Mouse (Mus musculus): ENCODE measurements around the gene Plxna2. TPM values are rescaled to one million over a fixed set of nuclear protein-coding genes. Genes with fewer than 3 reads are reported as not detected.

Gene Plxna2
- total and polyA plus RNA-seq, 3 experiments: under 0.01 to 0.03 TPM; not detected in 1

- Histone ChIP-seq H3K4me1 (ENCODE audit: control insufficient read depth in 1 of 2, insufficient read depth in 2 of 2, low read length in 2 of 2) (no peaks in the 10 kb centered on the region), H3K9ac (ENCODE audit: control insufficient read depth, low read depth, low read length, poor library complexity, severe bottlenecking) (no peak overlapping the region), H3K79me2 (ENCODE audit: control insufficient read depth, insufficient read depth, low read length, poor library complexity) (no peaks in the 10 kb centered on the region), H3K9me3 (replicated peaks; ENCODE audit: insufficient read depth, low read length) (no peaks in the 10 kb centered on the region), H3K27me3 (ENCODE audit: control insufficient read depth in 1 of 2, insufficient read depth in 2 of 2, low read length in 2 of 2) (no peaks in the 10 kb centered on the region), H3K4me3 (ENCODE audit: control insufficient read depth in 1 of 2, insufficient read depth in 1 of 2, low read depth in 2 of 2, low read length in 2 of 2) (no peak overlapping the region), H3K27ac (ENCODE audit: control insufficient read depth, low read depth, low read length) (no peak overlapping the region), H3K36me3 (ENCODE audit: control insufficient read depth in 1 of 2, insufficient read depth in 2 of 2, low read length in 2 of 2) (no peaks in the 10 kb centered on the region)
- TF ChIP-seq RAD21 (IDR thresholded peaks at IDR 0.05; ENCODE audit: low read depth, low read length) (no peak), MAX (IDR thresholded peaks at IDR 0.05; ENCODE audit: low read length) (no peak), UBTF (IDR thresholded peaks at IDR 0.05; ENCODE audit: borderline replicate concordance, insufficient read depth, low read depth, low read length) (no peak), KAT2A (conservative IDR thresholded peaks at IDR 0.05; ENCODE audit: low read depth, low read length) (no peak), MAZ (IDR thresholded peaks at IDR 0.05; ENCODE audit: low read depth, low read length) (no peak)
- no peak for DNase-seq (ENCODE audit: low read depth, low spot score)
Observed at GRCm38 (mm10) chr1:194588711-194589451, 29.1 kb upstream of the Plxna2 start.

DNA sequence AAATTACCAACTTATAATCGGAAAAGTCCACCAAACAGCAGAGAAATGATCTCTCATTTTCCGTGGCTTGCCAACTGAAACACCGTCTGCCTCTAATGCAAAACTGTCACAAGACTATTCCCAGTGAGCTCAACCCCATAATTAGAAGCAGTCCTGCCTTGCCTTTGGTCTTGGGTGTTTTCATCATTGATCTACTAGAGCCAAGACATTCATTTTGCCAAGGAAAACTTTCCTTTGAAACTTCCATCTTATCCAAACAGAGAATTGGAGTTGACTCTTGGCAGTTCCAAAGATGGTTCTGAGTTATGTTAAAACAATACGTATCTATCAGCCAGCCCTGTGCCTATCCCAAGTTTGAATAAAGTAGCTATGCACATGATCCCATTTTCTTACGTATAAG, 24.9 kb upstream of the Plxna2 start:
- no peak overlapping the region for H3K9ac ChIP-seq (ENCODE audit: control insufficient read depth, low read depth, low read length, poor library complexity, severe bottlenecking)
- no peak overlapping the region for H3K4me3 ChIP-seq (ENCODE audit: control insufficient read depth in 1 of 2, insufficient read depth in 1 of 2, low read depth in 2 of 2, low read length in 2 of 2)
- H3K4me1 ChIP-seq (ENCODE audit: control insufficient read depth in 1 of 2, insufficient read depth in 2 of 2, low read length in 2 of 2): no peaks in the 10 kb centered on the region
- no peak overlapping the region for H3K27ac ChIP-seq (ENCODE audit: control insufficient read depth, low read depth, low read length)
- H3K36me3 ChIP-seq (ENCODE audit: control insufficient read depth in 1 of 2, insufficient read depth in 2 of 2, low read length in 2 of 2): no peaks in the 10 kb centered on the region
- no peaks in the 10 kb centered on the region for H3K9me3 ChIP-seq (replicated peaks; ENCODE audit: insufficient read depth, low read length)
- no peaks in the 10 kb centered on the region for H3K27me3 ChIP-seq (ENCODE audit: control insufficient read depth in 1 of 2, insufficient read depth in 2 of 2, low read length in 2 of 2)
- DNase-seq (ENCODE audit: low read depth, low spot score): no peak
- H3K79me2 ChIP-seq (ENCODE audit: control insufficient read depth, insufficient read depth, low read length, poor library complexity): no peaks in the 10 kb centered on the region
- TF ChIP-seq TBP (IDR thresholded peaks at IDR 0.05; ENCODE audit: low read depth, low read length) (no peak), MXI1 (IDR thresholded peaks at IDR 0.05; ENCODE audit: low read depth, low read length) (no peak), POLR2AphosphoS2 (IDR thresholded peaks at IDR 0.05; ENCODE audit: low read length) (no peak), ZC3H11A (IDR thresholded peaks at IDR 0.05; ENCODE audit: low read depth, low read length) (no peak), MAFK (IDR thresholded peaks at IDR 0.05; ENCODE audit: borderline replicate concordance, low read depth, low read length) (no peak), UBTF (IDR thresholded peaks at IDR 0.05; ENCODE audit: borderline replicate concordance, insufficient read depth, low read depth, low read length) (no peak), HCFC1 (IDR thresholded peaks at IDR 0.05; ENCODE audit: low read depth, low read length) (no peak), TCF12 (IDR thresholded peaks at IDR 0.05; ENCODE audit: low read depth, low read length) (no peak), MAX (IDR thresholded peaks at IDR 0.05; ENCODE audit: low read length) (no peak), EP300 (IDR thresholded peaks at IDR 0.05; ENCODE audit: low read depth in 1 of 2, low read length in 2 of 2) (no peak)

Data from MEL (cell line).